Mouse (Mus musculus): Measurements from ENCODE around the gene Nr2c1.

GRCm38 (mm10) chr10:94140227-94140931, 7.4 kb upstream of the Nr2c1 start:
- TF ChIP-seq POLR2A (IDR thresholded peaks at IDR 0.05; ENCODE audit: borderline replicate concordance, low read depth, low read length) (no peak), CTCF (IDR thresholded peaks at IDR 0.05; ENCODE audit: low read depth, low read length) (no peak)

Measured in bone marrow macrophage, adult 2 months (primary cell).